Mouse (Mus musculus) heart, adult 8-10 months (tissue): Measurements from ENCODE around the gene Pfkm. TPM values are rescaled to one million over a fixed set of nuclear protein-coding genes. Genes with fewer than 3 reads are reported as not detected.

Source experiments
- DNase-seq: peaks from one replicate; pipeline ENCODE4 v3.0.0; 2022; ENCODE audit warnings: low spot score
- total RNA-seq, 4 experiments: library from RNA; stranded (reverse); gene quantifications; 2 replicates each; pipeline ENCODE4 v1.2.4; 2022

Pfkm gene
- total RNA-seq, 4 experiments from 2014 or later: 958 to 1,060 (median 998) TPM

GRCm38 (mm10) chr15:98098519-98098918 is 6.1 kb downstream of the Pfkm start:
- DNase-seq: no peak

- no peak for DNase-seq
These were observed 10.0 kb downstream of the Pfkm start for GRCm38 (mm10) chr15:98102401-98102800.

DNA sequence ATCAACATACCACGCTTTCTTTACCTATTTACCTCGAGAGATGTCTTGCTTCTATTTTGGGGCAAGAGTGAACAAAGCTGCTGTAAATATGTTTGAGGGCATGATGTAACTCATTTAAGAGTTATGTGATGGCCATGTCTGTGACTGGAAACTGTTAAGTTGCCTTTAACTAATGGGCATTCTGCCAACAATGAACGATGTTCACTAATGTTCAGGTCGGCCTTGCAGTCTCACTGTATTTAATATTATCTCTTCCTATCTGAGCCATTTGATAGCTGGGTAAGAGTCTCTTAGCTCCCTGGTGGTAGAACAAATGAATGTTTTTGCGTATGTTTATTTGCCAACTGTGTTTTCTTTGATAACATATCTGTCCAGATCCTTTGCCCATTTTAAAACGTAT is 14.1 kb downstream of the Pfkm start:
- DNase-seq: no peak

GRCm38 (mm10) chr15:98107230-98107629 is 14.8 kb downstream of the Pfkm start:
- no peak for DNase-seq

DNA sequence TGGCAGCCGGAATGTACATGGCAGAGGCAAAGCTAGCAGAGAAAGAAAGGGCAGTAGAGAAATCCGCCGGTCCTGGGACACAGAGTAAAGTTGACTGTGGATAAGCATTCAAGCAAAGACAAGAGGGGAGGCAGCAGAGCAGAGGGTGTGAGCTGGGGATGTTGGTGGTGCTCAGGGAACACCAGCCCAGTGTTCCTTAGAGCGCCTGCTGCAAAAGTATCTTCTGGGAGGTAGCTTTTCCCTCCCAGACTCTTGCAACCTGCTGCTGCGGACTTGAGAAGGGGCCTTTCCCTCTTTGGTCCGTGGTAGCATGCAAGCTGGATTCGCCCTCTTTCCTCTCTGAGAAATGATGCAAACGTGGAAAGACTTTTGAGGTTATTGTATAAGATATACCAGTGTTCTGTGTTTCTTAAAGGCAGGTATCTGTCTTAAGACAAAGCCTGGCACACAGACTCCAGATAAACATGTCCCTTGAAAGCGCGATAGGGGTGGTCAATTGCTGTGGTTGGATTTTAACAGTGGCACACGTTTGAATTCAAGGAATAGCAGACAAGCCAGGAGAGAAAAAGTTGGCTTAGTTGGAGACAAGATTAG is 15.4 kb downstream of the Pfkm start:
- DNase-seq: no peak

GRCm38 (mm10) chr15:98108297-98109152 is 16.1 kb downstream of the Pfkm start:
- peak; percentile 87 for DNase-seq

DNA sequence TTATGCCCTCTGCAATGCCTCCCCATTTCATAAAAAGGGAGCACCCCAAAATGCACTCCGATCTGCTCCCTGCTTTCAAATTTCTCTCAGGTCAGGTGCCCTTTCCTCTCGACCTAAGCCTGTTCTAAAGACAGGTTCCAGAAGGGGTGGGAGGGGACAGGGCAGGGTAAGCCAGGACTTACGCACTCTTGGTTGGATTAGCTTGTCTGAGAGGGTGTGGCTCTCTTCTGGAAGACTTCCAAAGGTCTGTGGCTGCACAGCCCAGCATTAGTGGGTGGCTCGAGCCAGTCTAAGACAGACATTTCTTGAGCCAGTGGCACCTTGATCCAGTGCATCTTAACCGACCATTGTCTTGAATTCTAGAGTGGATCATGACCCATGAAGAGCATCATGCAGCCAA is 19.4 kb downstream of the Pfkm start:
- no peak for DNase-seq

GRCm38 (mm10) chr15:98114098-98114851 is 21.9 kb downstream of the Pfkm start:
- DNase-seq: no peak

GRCm38 (mm10) chr15:98114852-98115778 is 22.7 kb downstream of the Pfkm start:
- DNase-seq: no peak

DNA sequence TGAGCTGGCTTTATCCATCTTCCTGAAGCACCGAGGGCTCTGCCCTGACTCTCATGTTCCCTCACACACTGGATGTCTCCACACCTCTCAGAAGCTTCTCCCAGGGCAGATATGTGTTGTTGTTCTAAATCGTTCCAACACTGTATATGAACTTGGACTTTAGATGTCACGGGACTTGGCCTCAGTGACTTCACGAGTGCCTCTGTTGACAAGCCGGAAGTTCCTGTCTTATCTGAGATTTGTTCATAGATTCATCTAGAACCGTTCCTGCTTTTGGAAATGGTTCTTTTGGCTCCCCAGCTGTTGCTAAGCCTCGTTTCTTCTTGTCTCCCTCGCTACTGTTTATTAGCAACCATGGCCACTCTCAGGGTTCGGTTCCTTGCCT is 23.4 kb downstream of the Pfkm start:
- DNase-seq: no peak

- no peak for DNase-seq
These were observed 23.9 kb downstream of the Pfkm start for GRCm38 (mm10) chr15:98116287-98116686.

GRCm38 (mm10) chr15:98119363-98119762 is 27.0 kb downstream of the Pfkm start:
- no peak for DNase-seq

DNA sequence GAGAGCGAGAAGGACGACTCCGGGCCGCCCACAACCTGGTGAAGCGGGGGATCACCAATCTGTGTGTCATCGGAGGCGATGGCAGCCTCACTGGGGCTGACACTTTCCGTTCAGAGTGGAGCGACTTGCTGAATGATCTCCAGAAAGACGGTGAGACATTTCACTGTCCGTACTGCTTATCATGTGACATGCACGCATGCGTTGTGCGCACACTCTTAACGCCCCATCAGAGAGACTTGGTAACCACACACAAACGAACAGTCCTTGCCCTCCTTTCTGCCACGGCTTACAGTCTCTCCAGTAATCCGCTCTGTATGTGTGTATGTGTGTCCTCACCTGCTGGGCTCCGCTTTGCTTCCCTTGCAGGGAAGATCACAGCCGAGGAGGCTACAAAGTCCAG is 28.4 kb downstream of the Pfkm start:
- DNase-seq: no peak

- DNase-seq: peak; percentile 65
These were observed 38.6 kb downstream of the Pfkm start for GRCm38 (mm10) chr15:98131001-98131400.

DNA sequence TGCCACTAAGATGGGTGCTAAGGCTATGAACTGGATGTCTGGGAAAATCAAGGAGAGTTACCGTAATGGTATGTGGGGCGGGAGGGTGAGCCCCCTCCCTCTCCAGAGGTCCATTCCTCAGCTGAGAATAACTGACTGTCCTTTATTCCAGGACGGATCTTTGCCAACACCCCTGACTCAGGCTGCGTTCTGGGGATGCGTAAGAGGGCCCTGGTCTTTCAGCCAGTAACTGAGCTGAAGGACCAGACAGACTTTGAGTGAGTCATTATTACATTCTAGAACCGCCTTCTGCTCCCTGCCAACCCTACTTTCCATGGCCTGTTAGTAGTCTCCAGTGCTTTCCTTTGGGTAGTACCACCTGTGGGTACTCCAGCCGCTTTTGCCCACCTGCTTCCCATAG is 39.1 kb downstream of the Pfkm start:
- DNase-seq: no peak

- DNase-seq: no peak
These were observed 39.7 kb downstream of the Pfkm start for GRCm38 (mm10) chr15:98131942-98132655.

- peak; percentile 49 for DNase-seq
These were observed 41.1 kb downstream of the Pfkm start for GRCm38 (mm10) chr15:98133471-98133870.

DNA sequence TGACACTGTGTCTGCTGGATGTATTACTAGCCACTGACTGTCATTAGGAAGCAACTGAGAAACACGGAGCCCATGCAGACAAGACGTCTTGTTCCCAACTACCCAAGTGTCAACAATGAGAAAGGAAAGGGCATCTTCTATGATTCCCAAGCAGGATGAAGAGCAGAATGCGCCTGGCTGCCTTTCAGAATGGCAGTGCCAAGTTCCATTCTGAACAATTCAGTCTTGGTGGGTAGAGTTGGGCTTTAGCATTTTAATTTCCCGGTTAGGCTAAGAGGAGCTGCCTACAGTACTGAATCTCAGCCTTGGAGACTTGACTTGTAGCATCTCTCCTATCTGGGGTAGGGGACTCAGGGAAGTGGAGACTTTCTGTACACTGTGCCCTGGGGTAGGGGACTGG is 41.6 kb downstream of the Pfkm start:
- DNase-seq: no peak

- no peak for DNase-seq
These were observed 42.3 kb downstream of the Pfkm start for GRCm38 (mm10) chr15:98134666-98135065.

DNA sequence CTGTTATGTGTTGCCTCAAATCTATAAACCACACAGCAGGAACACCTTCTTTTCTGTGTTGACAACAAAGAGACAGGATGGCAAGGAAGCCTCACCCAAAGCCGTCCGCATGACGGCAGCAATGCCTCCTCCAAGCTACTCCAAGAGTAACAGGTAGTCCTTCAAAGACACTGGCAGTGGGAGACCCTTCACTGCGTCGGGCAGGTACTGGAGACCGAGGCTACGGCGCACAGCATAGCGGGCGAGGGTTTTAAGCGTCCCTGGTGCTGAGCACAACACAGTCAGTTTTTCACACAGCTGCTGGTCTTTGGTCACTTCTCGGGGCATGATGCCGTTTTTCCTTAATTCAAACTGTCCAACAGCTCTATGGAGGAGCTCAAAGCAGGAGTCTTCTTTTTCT is 43.3 kb downstream of the Pfkm start:
- no peak for DNase-seq

DNA sequence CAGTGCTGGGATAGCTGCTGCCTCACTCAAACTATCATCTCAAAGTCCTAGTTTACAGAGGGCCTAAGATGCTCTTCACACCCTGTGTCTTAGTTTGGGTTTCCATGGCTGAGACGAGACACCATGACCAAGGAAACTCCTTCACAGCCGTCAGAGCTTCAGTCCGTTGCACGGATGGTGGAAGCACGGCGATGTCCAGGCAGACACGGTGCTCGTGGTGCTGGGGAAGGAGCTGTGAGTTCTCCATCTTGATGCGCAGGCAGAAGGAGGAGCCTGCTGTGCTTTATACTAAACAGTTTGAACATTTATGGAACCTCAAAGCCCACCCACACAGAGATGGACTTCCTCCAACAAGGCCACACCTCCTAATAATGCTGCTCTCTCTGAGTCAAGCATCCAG is 44.5 kb downstream of the Pfkm start:
- no peak for DNase-seq
